Mouse (Mus musculus): ENCODE results near the gene Apopt1. TPM values are rescaled to one million over a fixed set of nuclear protein-coding genes. Genes with fewer than 3 reads are reported as not detected.

Gene Apopt1
- polyA plus RNA-seq, 1 experiment from 2014 or later, result 56.2 TPM

DNA sequence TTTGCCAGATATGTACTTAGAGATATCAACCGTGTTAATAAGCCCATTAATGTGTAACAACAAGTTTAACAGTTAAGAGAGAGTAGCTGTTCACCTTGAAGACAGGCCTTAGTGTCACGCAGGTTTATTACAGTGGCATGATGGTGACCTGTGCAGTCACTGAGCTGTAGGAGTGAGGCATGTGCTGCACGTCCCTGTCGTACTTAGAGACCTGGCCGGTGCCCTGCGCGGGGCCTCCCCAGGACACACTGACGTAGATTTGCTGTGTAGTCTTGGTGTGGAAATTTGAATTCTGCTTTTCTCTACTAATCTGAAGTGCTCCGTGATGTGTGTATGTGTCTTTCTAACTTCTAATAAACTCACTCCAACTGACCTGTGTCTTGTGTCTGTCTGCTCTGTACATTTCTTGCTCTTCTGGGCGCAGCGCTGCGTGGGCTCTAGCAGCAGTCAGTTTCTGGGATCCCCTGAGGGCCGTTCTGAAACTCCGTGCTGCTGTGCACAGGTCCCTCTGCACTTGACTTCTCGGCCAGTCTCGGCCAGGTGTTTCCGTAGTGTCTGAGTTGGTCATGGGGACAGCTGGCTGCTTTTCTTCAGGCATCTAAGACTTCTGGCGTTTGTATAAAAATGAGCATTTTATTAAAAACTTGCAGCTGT lies 81.6 kb downstream of the Apopt1 start:
- H3K4me2 ChIP-seq, result no peak overlapping the region
- no peaks in the 10 kb centered on the region for H3K9me3 ChIP-seq (replicated peaks)
- peaks cover 96% of the 10 kb centered on the region for H3K36me3 ChIP-seq (ENCODE audit: poor library complexity, severe bottlenecking)
- no peak for ATAC-seq
- no peak overlapping the region for H3K9ac ChIP-seq
- peaks cover 6% of the 10 kb centered on the region; the same call in 1 of the 2 replicates for H3K4me1 ChIP-seq
- 96% methylated on average over 18 of the region's 18 CpGs for WGBS
- no peak overlapping the region for H3K27ac ChIP-seq
- H3K4me3 ChIP-seq, result no peak overlapping the region
- no peaks in the 10 kb centered on the region for H3K27me3 ChIP-seq

DNA sequence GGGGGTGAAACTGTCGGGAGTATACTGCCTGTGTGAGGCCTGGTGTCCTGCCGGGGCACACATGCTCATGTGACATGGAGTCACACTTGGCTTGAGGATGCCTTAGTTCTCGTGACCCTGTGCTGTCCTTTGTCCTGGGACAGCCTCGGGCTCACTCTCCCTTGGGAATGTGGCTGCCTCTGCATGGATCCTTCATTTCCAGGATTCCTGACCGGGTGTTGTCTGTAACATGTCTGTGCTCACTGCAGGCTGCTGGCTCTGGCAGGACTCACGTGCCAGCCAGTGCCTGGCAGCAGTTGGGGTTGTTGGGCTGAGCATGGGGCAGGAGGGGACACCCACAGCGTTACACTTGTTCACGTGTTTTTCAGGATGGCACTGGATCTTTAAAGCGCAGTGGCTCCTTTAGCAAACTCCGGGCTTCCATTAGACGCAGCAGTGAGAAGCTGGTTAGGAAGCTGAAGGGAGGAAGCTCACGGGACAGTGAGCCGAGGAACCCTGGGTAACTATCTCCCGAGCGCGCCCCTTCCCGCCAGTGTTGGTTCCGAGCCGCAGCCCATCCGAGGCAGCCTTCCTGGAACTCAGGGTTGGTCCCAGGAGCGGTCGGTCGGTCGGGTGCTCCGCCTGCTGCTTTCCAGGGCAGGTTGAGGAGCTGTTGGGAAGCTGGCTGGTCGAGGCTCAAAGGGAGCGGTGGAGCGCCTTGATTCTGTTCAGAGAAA lies 82.3 kb downstream of the Apopt1 start:
- Histone ChIP-seq H3K4me3 (no peak overlapping the region), H3K9me3 (replicated peaks) (no peaks in the 10 kb centered on the region), H3K9ac (no peak overlapping the region), H3K27me3 (no peaks in the 10 kb centered on the region), H3K4me2 (no peak overlapping the region), H3K36me3 (ENCODE audit: poor library complexity, severe bottlenecking) (peaks cover 94% of the 10 kb centered on the region), H3K27ac (no peak overlapping the region), H3K4me1 (peaks cover 6% of the 10 kb centered on the region; the same call in 1 of the 2 replicates)
- 91% methylated on average over 28 of the region's 28 CpGs for WGBS
- no peak for ATAC-seq

- no peak overlapping the region for H3K9ac ChIP-seq
- no peaks in the 10 kb centered on the region for H3K4me1 ChIP-seq
- no peak overlapping the region for H3K4me3 ChIP-seq
- H3K4me2 ChIP-seq, result no peak overlapping the region
- 89% methylated on average over 8 of the region's 8 CpGs for WGBS
- H3K27me3 ChIP-seq, result no peaks in the 10 kb centered on the region
- H3K9me3 ChIP-seq (replicated peaks), result no peaks in the 10 kb centered on the region
- no peak overlapping the region for H3K27ac ChIP-seq
- peaks cover 94% of the 10 kb centered on the region for H3K36me3 ChIP-seq (ENCODE audit: poor library complexity, severe bottlenecking)
- ATAC-seq, result no peak
Observed at GRCm38 (mm10) chr12:111797251-111797650, 84.2 kb downstream of the Apopt1 start.

- Histone ChIP-seq H3K4me1 (no peaks in the 10 kb centered on the region), H3K9me3 (replicated peaks) (no peaks in the 10 kb centered on the region), H3K36me3 (ENCODE audit: poor library complexity, severe bottlenecking) (peaks cover 93% of the 10 kb centered on the region), H3K9ac (no peak overlapping the region), H3K4me3 (no peak overlapping the region), H3K4me2 (no peak overlapping the region), H3K27ac (no peak overlapping the region), H3K27me3 (no peaks in the 10 kb centered on the region)
- ATAC-seq, result no peak
- 95% methylated on average over 13 of the region's 13 CpGs for WGBS
Observed at GRCm38 (mm10) chr12:111798493-111798892, 85.4 kb downstream of the Apopt1 start.

- Histone ChIP-seq H3K36me3 (ENCODE audit: poor library complexity, severe bottlenecking) (peaks cover 93% of the 10 kb centered on the region), H3K4me3 (no peak overlapping the region), H3K4me2 (no peak overlapping the region), H3K9ac (no peak overlapping the region), H3K4me1 (no peaks in the 10 kb centered on the region), H3K27ac (no peak overlapping the region), H3K9me3 (replicated peaks) (no peaks in the 10 kb centered on the region), H3K27me3 (no peaks in the 10 kb centered on the region)
- WGBS, result 87% methylated on average over 10 of the region's 10 CpGs
- no peak for ATAC-seq
Observed at GRCm38 (mm10) chr12:111800459-111801183, 87.6 kb downstream of the Apopt1 start.

- peaks cover 93% of the 10 kb centered on the region for H3K36me3 ChIP-seq (ENCODE audit: poor library complexity, severe bottlenecking)
- H3K9ac ChIP-seq, result no peak overlapping the region
- 95% methylated on average over 5 of the region's 5 CpGs for WGBS
- H3K27me3 ChIP-seq, result no peaks in the 10 kb centered on the region
- H3K4me1 ChIP-seq, result no peaks in the 10 kb centered on the region
- no peaks in the 10 kb centered on the region for H3K9me3 ChIP-seq (replicated peaks)
- no peak overlapping the region for H3K4me3 ChIP-seq
- H3K4me2 ChIP-seq, result no peak overlapping the region
- ATAC-seq, result no peak
- no peak overlapping the region for H3K27ac ChIP-seq
Observed at GRCm38 (mm10) chr12:111803538-111803937, 90.5 kb downstream of the Apopt1 start.

Other genes with a start within 250 kb of the Apopt1 start
- gene Gm266, start 227.4 kb upstream of the Apopt1 start, polyA plus RNA-seq (2015; fragmentation: Nextera tagmentation; extraction: Ambion mirVana), result 0.40 and 1.0 TPM in 2 replicates
- 667 and 695 TPM in 2 replicates for gene Eif5, start 175.2 kb upstream of the Apopt1 start, polyA plus RNA-seq (2015; fragmentation: Nextera tagmentation; extraction: Ambion mirVana)
- 44.2 and 47.2 TPM in 2 replicates for gene Mark3, start 138.7 kb upstream of the Apopt1 start, polyA plus RNA-seq (2015; fragmentation: Nextera tagmentation; extraction: Ambion mirVana)
- gene Ckb, start 40.9 kb upstream of the Apopt1 start, polyA plus RNA-seq (2015; fragmentation: Nextera tagmentation; extraction: Ambion mirVana), result 2,311 and 2,462 TPM in 2 replicates
- gene Trmt61a, start 35.2 kb upstream of the Apopt1 start, polyA plus RNA-seq (2015; fragmentation: Nextera tagmentation; extraction: Ambion mirVana), result 10.7 and 12.2 TPM in 2 replicates
- gene Bag5, start within 50 bp of the Apopt1 start, polyA plus RNA-seq (2015; fragmentation: Nextera tagmentation; extraction: Ambion mirVana), result 62.1 and 62.8 TPM in 2 replicates
- gene Klc1, start 45.6 kb downstream of the Apopt1 start, polyA plus RNA-seq (2015; fragmentation: Nextera tagmentation; extraction: Ambion mirVana), result 319 and 339 TPM in 2 replicates
- gene Xrcc3, start 100.6 kb downstream of the Apopt1 start, polyA plus RNA-seq (2015; fragmentation: Nextera tagmentation; extraction: Ambion mirVana), result 5.5 and 6.6 TPM in 2 replicates
- gene Zfyve21, start 100.9 kb downstream of the Apopt1 start, polyA plus RNA-seq (2015; fragmentation: Nextera tagmentation; extraction: Ambion mirVana), result 42.4 and 45.6 TPM in 2 replicates
- gene Ppp1r13b, start 194.8 kb downstream of the Apopt1 start, polyA plus RNA-seq (2015; fragmentation: Nextera tagmentation; extraction: Ambion mirVana), result 9.3 TPM in 2 replicates